Mouse (Mus musculus) forebrain, embryonic 13.5 days (tissue): ENCODE results near the gene Pate4. TPM values are rescaled to one million over a fixed set of nuclear protein-coding genes. Genes with fewer than 3 reads are reported as not detected.
A peak's percentile ranks its signal among the peaks of the same experiment; 100 is the strongest.

Experiments used
- ATAC-seq: fragments of 200-750 bp; cut with Nextera tagmentation; 2 replicates; pipeline ENCODE4 v1.8.0; 2017
- H3K27ac ChIP-seq: fragments of 300-500 bp; sonication (generic); 2 replicates; pipeline ENCODE4 v1.5.1; 2015; ENCODE audit warnings: inconsistent platforms, mild to moderate bottlenecking, moderate library complexity
- H3K27me3 ChIP-seq: fragments of 300-500 bp; sonication (generic); 2 replicates; pipeline ENCODE4 v1.6.1; 2015; ENCODE audit warnings: mild to moderate bottlenecking, inconsistent platforms
- H3K36me3 ChIP-seq: fragments of 300-500 bp; sonication (generic); 2 replicates; pipeline ENCODE4 v1.6.1; 2015; ENCODE audit warnings: mild to moderate bottlenecking, inconsistent platforms; ENCODE audit not compliant: poor library complexity, severe bottlenecking
- H3K4me1 ChIP-seq: fragments of 300-500 bp; sonication (generic); 2 replicates; pipeline ENCODE4 v1.6.1; 2015; ENCODE audit warnings: inconsistent platforms
- H3K4me2 ChIP-seq: fragments of 300-500 bp; sonication (generic); 2 replicates; pipeline ENCODE4 v1.6.1; 2015; ENCODE audit warnings: inconsistent platforms, mild to moderate bottlenecking, moderate library complexity
- H3K4me3 ChIP-seq: fragments of 300-500 bp; sonication (generic); 2 replicates; pipeline ENCODE4 v1.5.1; 2015; ENCODE audit warnings: mild to moderate bottlenecking, inconsistent platforms
- H3K9ac ChIP-seq: fragments of 300-500 bp; sonication (generic); 2 replicates; pipeline ENCODE4 v1.6.1; 2015; ENCODE audit warnings: mild to moderate bottlenecking, inconsistent platforms
- H3K9me3 ChIP-seq: fragments of 300-500 bp; sonication (generic); replicated peaks from 2 replicates; pipeline ENCODE4 v1.6.1; 2016; ENCODE audit warnings: inconsistent platforms
- WGBS: fragments of 180-500 bp; shearing (Covaris S2); methylation state at CpG from one replicate; pipeline ENCODE4 v1.1.7; 2015; 5-methylcytosine and 5-hydroxymethylcytosine counted together
- polyA plus RNA-seq: library from polyadenylated mRNA; unstranded; fragments of >200 nt; fragmentation: Nextera tagmentation; extraction: Ambion mirVana; gene quantifications from 2 replicates; pipeline ENCODE4 v1.2.1, GENCODE M21; 2015

The Pate4 gene
- polyA plus RNA-seq, 1 experiment from 2014 or later = not detected

- H3K9ac ChIP-seq = no peak overlapping the region
- H3K36me3 ChIP-seq = peaks cover 55% of the 10 kb centered on the region
- H3K27me3 ChIP-seq = no peaks in the 10 kb centered on the region
- no peak overlapping the region for H3K4me3 ChIP-seq
- WGBS = 92% methylated on average over 5 of the region's 5 CpGs
- no peaks in the 10 kb centered on the region for H3K9me3 ChIP-seq
- H3K4me2 ChIP-seq = no peak overlapping the region
- H3K27ac ChIP-seq = no peak overlapping the region
- peaks cover 24% of the 10 kb centered on the region for H3K4me1 ChIP-seq
- no peak for ATAC-seq
Measured at GRCm38 (mm10) chr9:35564536-35565240, 47.1 kb downstream of the Pate4 start.

- Histone ChIP-seq H3K27me3 (no peaks in the 10 kb centered on the region; the same call in 1 of the 2 replicates), H3K4me3 (no peak overlapping the region), H3K27ac (no peak overlapping the region), H3K36me3 (peaks cover 39% of the 10 kb centered on the region), H3K9ac (no peak overlapping the region), H3K4me1 (peaks cover 24% of the 10 kb centered on the region), H3K9me3 (no peaks in the 10 kb centered on the region), H3K4me2 (no peak overlapping the region)
- 92% methylated on average over 6 of the region's 6 CpGs for WGBS
- no peak for ATAC-seq
Measured at GRCm38 (mm10) chr9:35561583-35561982, 50.2 kb downstream of the Pate4 start.

GRCm38 (mm10) chr9:35561076-35561475 is 50.7 kb downstream of the Pate4 start:
- Histone ChIP-seq H3K27me3 (no peaks in the 10 kb centered on the region; the same call in 1 of the 2 replicates), H3K9me3 (no peaks in the 10 kb centered on the region), H3K4me2 (no peak overlapping the region), H3K9ac (no peak overlapping the region), H3K4me1 (peaks cover 24% of the 10 kb centered on the region), H3K36me3 (peaks cover 34% of the 10 kb centered on the region), H3K27ac (no peak overlapping the region), H3K4me3 (no peak overlapping the region)
- no peak for ATAC-seq
- WGBS = 92% methylated on average over 11 of the region's 11 CpGs

GRCm38 (mm10) chr9:35559009-35559890 is 52.5 kb downstream of the Pate4 start:
- ATAC-seq = peak; percentile 92
- peaks cover 24% of the 10 kb centered on the region for H3K4me1 ChIP-seq
- no peaks in the 10 kb centered on the region; the same call in 1 of the 2 replicates for H3K27me3 ChIP-seq
- H3K4me2 ChIP-seq = peak overlapping the region; percentile 88
- WGBS = 1% methylated on average over 31 of the region's 31 CpGs
- peak overlapping the region; percentile 60 for H3K9ac ChIP-seq
- H3K27ac ChIP-seq = peak overlapping the region; percentile 70
- peaks cover 17% of the 10 kb centered on the region for H3K36me3 ChIP-seq
- peak overlapping the region; percentile 71 for H3K4me3 ChIP-seq
- no peaks in the 10 kb centered on the region for H3K9me3 ChIP-seq

- Histone ChIP-seq H3K4me2 (peak within 1 kb of the TSS; percentile 88), H3K4me3 (peak within 1 kb of the TSS; percentile 71), H3K27ac (peak within 1 kb of the TSS; percentile 70), H3K4me1 (peaks cover 24% of the 10 kb centered on the region), H3K9me3 (no peaks in the 10 kb centered on the region), H3K9ac (peak within 1 kb of the TSS; percentile 70), H3K27me3 (no peaks in the 10 kb centered on the region; the same call in 1 of the 2 replicates), H3K36me3 (peaks cover 16% of the 10 kb centered on the region)
- peak; percentile 84 for ATAC-seq
- 2% methylated on average over 59 of the region's 59 CpGs for WGBS
Measured at GRCm38 (mm10) chr9:35558257-35559008, 53.3 kb downstream of the Pate4 start, which contains the start of the genes Ddx25 and Pus3. TSS of gene Ddx25 (minus strand) at chr9:35558528. TSS of gene Pus3 (plus strand) at chr9:35558595.

Other genes with a start within 250 kb of the Pate4 start
- 20.7 and 22.1 TPM in 2 replicates for gene Cdon, start 190.8 kb downstream of the Pate4 start, polyA plus RNA-seq
- not detected in 2 replicates for gene Gm1113, start 93.7 kb downstream of the Pate4 start, polyA plus RNA-seq
- gene Ddx25, start 53.4 kb downstream of the Pate4 start, polyA plus RNA-seq = 13.2 and 14.9 TPM in 2 replicates
- 19.3 and 20.0 TPM in 2 replicates for gene Pus3, start 53.3 kb downstream of the Pate4 start, polyA plus RNA-seq
- gene Pate2, start 41.7 kb downstream of the Pate4 start, polyA plus RNA-seq = 1.6 and 2.1 TPM in 2 replicates
- gene Hyls1, start 41.5 kb downstream of the Pate4 start, polyA plus RNA-seq = 29.0 and 29.7 TPM in 2 replicates
- gene Pate3, start 36.3 kb upstream of the Pate4 start, polyA plus RNA-seq = not detected in 2 replicates
- not detected in 2 replicates for gene Pate1, start 75.4 kb upstream of the Pate4 start, polyA plus RNA-seq
- not detected in 2 replicates for gene Gm17677, start 129.1 kb upstream of the Pate4 start, polyA plus RNA-seq
- not detected in 2 replicates for gene Gm17727, start 166.2 kb upstream of the Pate4 start, polyA plus RNA-seq
- gene Gm27235, start 178.2 kb upstream of the Pate4 start, polyA plus RNA-seq = not detected in 2 replicates
- gene D730048I06Rik, start 178.2 kb upstream of the Pate4 start, polyA plus RNA-seq = not detected in 2 replicates
- gene 9230110F15Rik, start 232.2 kb upstream of the Pate4 start, polyA plus RNA-seq = not detected in 2 replicates